Mouse (Mus musculus) liver, adult 2 months (tissue): ENCODE measurements around the gene Triobp. TPM values are rescaled to one million over a fixed set of nuclear protein-coding genes. Genes with fewer than 3 reads are reported as not detected.

ENCODE experiments used
- DNase-seq: peaks from one replicate; pipeline ENCODE4 v3.0.0-alpha.2; 2011; ENCODE audit warnings: low read depth, low spot score; ENCODE audit errors: extremely low read depth
- H3K27ac ChIP-seq: fragments of 200-500 bp; replicated peaks from 2 replicates; pipeline ENCODE4 v1.5.1; 2012; ENCODE audit warnings: low read depth, mild to moderate bottlenecking, control low read depth, inconsistent platforms, low read length; ENCODE audit not compliant: insufficient read depth
- H3K27me3 ChIP-seq: fragments of 200-500 bp; 2 replicates; pipeline ENCODE4 v1.6.1; 2012; ENCODE audit warnings: mild to moderate bottlenecking, moderate library complexity, low read length, inconsistent platforms; ENCODE audit not compliant: control insufficient read depth, insufficient read depth
- H3K36me3 ChIP-seq: fragments of 200-500 bp; 2 replicates; pipeline ENCODE4 v1.6.1; 2012; ENCODE audit warnings: low read length, inconsistent platforms; ENCODE audit not compliant: control insufficient read depth, insufficient read depth
- H3K4me1 ChIP-seq: fragments of 200-500 bp; 2 replicates; pipeline ENCODE4 v1.6.1; 2011; ENCODE audit warnings: low read length; ENCODE audit not compliant: control insufficient read depth, insufficient read depth
- H3K4me3 ChIP-seq: fragments of 200-500 bp; 2 replicates; pipeline ENCODE4 v1.5.1; 2011; ENCODE audit warnings: low read depth, mild to moderate bottlenecking, control low read depth, low read length, moderate library complexity; ENCODE audit not compliant: insufficient read depth
- H3K79me2 ChIP-seq: fragments of 200-500 bp; 2 replicates; pipeline ENCODE4 v1.6.1; 2012; ENCODE audit warnings: inconsistent platforms, mild to moderate bottlenecking, low read length, moderate library complexity; ENCODE audit not compliant: control insufficient read depth, insufficient read depth
- H3K9ac ChIP-seq: fragments of 200-500 bp; 2 replicates; pipeline ENCODE4 v1.6.1; 2012; ENCODE audit warnings: low read depth, mild to moderate bottlenecking, control low read depth, inconsistent platforms, low read length
- CTCF ChIP-seq: fragments of 200-500 bp; IDR thresholded peaks from 2 replicates; pipeline ENCODE4 v1.5.1; 2011; ENCODE audit warnings: low read depth, low read length, control low read depth
- POLR2A ChIP-seq: fragments of 200-500 bp; IDR thresholded peaks from 2 replicates; pipeline ENCODE4 v1.6.1; 2011; ENCODE audit warnings: low read length, control low read depth; ENCODE audit not compliant: insufficient read depth; ENCODE audit errors: extremely low read depth
- WGBS: fragments of 180-500 bp; shearing (Covaris S2); methylation state at CpG from one replicate; pipeline ENCODE4 v1.1.7; 2018; 5-methylcytosine and 5-hydroxymethylcytosine counted together
- polyA plus RNA-seq: library from polyadenylated mRNA; depleted of rRNA; stranded (reverse); fragments of >200 nt; gene quantifications from 2 replicates; pipeline ENCODE4 v1.2.3, GENCODE M21; 2012; rRNA removed
- total RNA-seq: library from RNA; depleted of rRNA; stranded (reverse); fragments of >200 nt; gene quantifications from 2 replicates; pipeline ENCODE4 v1.2.3, GENCODE M21; 2014; rRNA removed

Triobp gene
- total and polyA plus RNA-seq, 2 experiments: 11.9 to 19.9 TPM

DNA sequence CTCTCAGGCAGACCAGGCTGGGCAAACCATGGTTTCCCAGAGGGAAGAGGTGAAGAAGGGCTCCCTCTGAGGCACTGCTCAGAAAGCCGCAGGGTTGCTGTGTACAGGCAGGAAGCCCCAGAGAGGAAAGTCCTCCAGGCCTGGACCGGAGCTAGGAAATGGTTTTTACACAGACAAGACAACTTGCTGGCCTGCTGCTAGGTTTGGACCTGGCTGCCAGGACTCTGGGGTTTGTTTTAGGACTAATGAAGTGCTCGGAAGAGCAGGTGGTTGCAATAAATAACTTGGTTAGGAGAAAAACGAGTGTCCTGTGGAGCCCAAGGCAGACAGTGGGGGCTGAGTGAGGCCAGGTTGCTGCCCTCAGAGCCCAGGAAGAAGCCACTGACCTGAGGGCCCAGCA, 100.7 kb downstream of the Triobp start:
- 75% methylated on average over 4 of the region's 4 CpGs for WGBS
- Histone ChIP-seq H3K4me1 (peaks cover 12% of the 10 kb centered on the region), H3K36me3 (no peaks in the 10 kb centered on the region), H3K4me3 (no peak overlapping the region), H3K27me3 (peaks cover 2% of the 10 kb centered on the region), H3K27ac (no peak overlapping the region), H3K9ac (no peak overlapping the region), H3K79me2 (no peaks in the 10 kb centered on the region)
- TF ChIP-seq POLR2A (no peak), CTCF (no peak)
- DNase-seq: no peak

DNA sequence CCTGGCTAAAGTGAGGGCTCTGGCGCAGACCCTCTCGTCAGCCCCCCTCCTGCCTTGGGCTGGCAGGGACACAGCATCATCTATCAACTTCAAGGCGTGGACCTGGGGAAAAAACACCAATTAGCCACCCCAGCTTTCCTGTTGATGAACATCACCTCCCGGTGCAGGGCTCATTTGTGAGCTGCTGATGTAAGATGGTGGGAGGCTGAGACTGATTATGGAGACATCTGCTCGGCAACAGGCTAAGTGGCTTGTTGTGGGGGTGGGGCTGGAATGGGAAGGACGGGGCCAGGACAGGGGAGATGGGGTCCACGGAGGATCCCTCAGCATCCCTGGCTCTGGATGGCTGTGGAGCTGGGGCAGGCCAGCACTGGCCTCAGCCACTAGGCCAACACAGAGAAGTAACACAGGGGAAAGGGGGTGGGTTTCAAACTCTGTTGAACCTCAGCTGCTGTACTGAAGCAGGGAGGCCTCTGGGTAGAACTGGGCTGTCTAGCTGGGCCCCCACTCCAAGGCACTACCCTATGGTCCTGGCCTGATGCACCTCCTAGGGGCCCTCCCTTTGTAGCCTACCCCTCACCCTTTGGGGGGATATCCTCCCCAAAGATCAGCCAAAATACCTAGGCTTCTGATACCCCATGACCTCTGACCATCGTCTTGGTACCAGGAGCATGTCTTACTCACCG, 102.8 kb downstream of the Triobp start:
- WGBS: 83% methylated on average over 9 of the region's 9 CpGs
- Histone ChIP-seq H3K4me3 (no peak overlapping the region), H3K4me1 (peaks cover 12% of the 10 kb centered on the region), H3K79me2 (no peaks in the 10 kb centered on the region), H3K9ac (no peak overlapping the region), H3K27ac (no peak overlapping the region), H3K27me3 (no peaks in the 10 kb centered on the region), H3K36me3 (peaks cover 10% of the 10 kb centered on the region; the same call in 1 of the 2 replicates)
- DNase-seq: no peak
- TF ChIP-seq POLR2A: no peak
- TF ChIP-seq CTCF: no peak

DNA sequence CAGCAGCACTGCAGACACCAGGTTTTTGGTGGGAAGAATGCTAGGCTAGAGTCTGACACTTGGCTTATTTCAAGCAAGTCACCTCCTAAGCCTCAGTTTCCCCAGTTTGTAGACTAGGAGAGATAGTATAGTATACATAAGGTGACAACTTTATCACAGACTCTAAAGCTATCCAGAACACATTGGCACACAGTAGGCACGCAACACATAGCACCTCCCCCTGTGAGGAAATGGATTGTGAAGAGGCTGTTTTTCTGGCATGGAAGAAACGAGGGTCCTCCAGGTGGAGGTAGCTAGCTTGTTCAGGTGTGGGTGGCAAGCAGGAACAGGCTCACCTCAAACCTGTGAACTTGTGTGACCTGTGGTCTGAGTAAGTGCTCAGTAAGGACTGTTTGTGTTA, 103.4 kb downstream of the Triobp start:
- Histone ChIP-seq H3K4me1 (peaks cover 12% of the 10 kb centered on the region), H3K27me3 (no peaks in the 10 kb centered on the region), H3K27ac (peak overlapping the region; percentile 59), H3K4me3 (peak overlapping the region; percentile 38; the same call in 1 of the 2 replicates), H3K9ac (peak overlapping the region; percentile 55), H3K36me3 (peaks cover 10% of the 10 kb centered on the region; the same call in 1 of the 2 replicates), H3K79me2 (no peaks in the 10 kb centered on the region)
- no peak for DNase-seq
- TF ChIP-seq CTCF (no peak), POLR2A (no peak)
- 42% methylated on average over 2 of the region's 2 CpGs for WGBS

DNA sequence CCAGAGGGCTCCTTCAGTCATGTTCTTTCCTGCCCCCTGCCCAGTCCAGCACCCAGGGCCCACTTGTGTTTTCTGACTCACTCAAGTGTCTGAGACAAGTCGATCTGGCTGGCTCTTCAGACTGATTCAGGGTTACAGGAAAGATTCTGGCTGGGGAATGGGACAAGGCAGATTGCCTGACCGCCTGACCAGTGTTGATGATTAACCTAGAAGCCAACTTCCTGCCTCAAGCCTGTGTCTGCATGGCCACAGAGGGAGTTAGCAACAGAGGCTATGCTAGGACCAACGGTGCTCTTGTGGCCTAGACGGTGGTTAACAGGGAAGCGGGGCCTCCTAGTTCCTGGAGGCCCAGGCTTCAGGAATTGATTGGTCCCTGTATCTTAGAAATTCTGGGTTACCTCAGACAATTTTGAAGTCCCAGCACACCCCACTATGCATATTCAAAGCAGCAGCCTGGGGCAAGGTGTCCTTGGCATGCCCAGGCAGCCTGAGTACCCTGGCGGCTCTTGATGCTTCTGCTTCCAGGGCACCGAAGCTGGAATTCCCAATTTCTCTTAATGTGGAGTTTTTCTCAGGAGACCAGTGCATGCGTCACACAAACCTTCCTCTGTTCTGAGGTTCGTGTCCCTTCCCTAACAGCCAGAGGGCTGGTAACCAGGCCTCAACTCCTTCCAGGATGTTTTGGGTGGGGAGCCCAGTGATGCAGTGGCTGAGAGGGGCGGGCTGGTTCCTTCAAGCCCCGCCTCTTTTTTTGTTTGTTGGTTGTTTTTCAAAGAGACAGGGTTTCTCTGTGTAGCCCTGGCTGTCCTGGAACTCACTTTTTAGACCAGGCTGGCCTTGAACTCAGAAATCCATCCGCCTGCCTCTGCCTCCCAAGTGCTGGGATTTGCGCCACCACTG, 104.2 kb downstream of the Triobp start:
- peak overlapping the region; percentile 38; the same call in 1 of the 2 replicates for H3K4me3 ChIP-seq
- peak; percentile 92 for DNase-seq
- H3K27ac ChIP-seq: peak overlapping the region; percentile 73
- peaks cover 12% of the 10 kb centered on the region for H3K4me1 ChIP-seq
- no peaks in the 10 kb centered on the region for H3K27me3 ChIP-seq
- WGBS: 34% methylated on average over 13 of the region's 13 CpGs
- H3K9ac ChIP-seq: peak overlapping the region; percentile 55
- peaks cover 10% of the 10 kb centered on the region; the same call in 1 of the 2 replicates for H3K36me3 ChIP-seq
- no peaks in the 10 kb centered on the region for H3K79me2 ChIP-seq
- 0 out of 2 replicates have a peak, but pooled peaks have one; percentile 0 for TF ChIP-seq CTCF
- 0 out of 2 replicates have a peak, but pooled peaks have one; percentile 27 for TF ChIP-seq POLR2A

DNA sequence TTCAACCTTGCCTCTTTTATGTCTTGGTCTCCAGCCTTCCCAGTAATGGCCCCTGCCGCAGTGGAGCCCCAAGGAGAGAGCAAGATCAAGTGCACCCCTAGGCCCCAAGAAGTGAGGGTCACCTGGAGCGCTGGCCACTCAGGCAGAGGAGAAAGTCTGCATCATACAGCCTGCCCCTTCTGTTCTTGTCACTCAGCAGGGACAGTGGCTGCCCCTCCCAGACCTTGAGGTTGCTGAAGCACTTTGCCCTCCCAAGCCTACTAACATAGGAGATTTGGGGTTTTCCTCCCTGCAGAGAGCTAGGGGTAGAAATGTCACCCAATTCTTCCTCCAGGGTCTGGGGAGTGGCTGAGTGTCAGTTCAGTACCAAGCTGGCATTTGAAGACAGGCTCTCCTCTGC, 104.8 kb downstream of the Triobp start:
- no peak for TF ChIP-seq CTCF
- H3K79me2 ChIP-seq: no peaks in the 10 kb centered on the region
- H3K27ac ChIP-seq: peak overlapping the region; percentile 46
- 91% methylated on average over 2 of the region's 2 CpGs for WGBS
- H3K36me3 ChIP-seq: peaks cover 10% of the 10 kb centered on the region; the same call in 1 of the 2 replicates
- no peak overlapping the region for H3K4me3 ChIP-seq
- no peak overlapping the region for H3K9ac ChIP-seq
- no peaks in the 10 kb centered on the region for H3K27me3 ChIP-seq
- H3K4me1 ChIP-seq: peaks cover 12% of the 10 kb centered on the region
- DNase-seq: no peak

Other genes starting within 250 kb of the Triobp start
- not detected in 2 replicates for gene Elfn2, start 229.0 kb upstream of the Triobp start, total RNA-seq
- not detected in 2 replicates for gene Elfn2, start 229.0 kb upstream of the Triobp start, polyA plus RNA-seq
- 0.74 and 1.1 TPM in 2 replicates for gene Mfng, start 174.2 kb upstream of the Triobp start, total RNA-seq
- 1.2 and 2.3 TPM in 2 replicates for gene Mfng, start 174.2 kb upstream of the Triobp start, polyA plus RNA-seq
- gene Card10, start 144.7 kb upstream of the Triobp start, total RNA-seq: 2.7 and 4.3 TPM in 2 replicates
- gene Card10, start 144.7 kb upstream of the Triobp start, polyA plus RNA-seq: 15.0 and 18.7 TPM in 2 replicates
- 6.5 and 8.5 TPM in 2 replicates for gene Cdc42ep1, start 105.1 kb upstream of the Triobp start, total RNA-seq
- gene Cdc42ep1, start 105.1 kb upstream of the Triobp start, polyA plus RNA-seq: 39.7 and 42.7 TPM in 2 replicates
- gene Lgals2, start 92.2 kb upstream of the Triobp start, total RNA-seq: 0.55 TPM in 1 of 2 replicates, not detected in the other
- 0.57 TPM in 1 of 2 replicates, not detected in the other for gene Lgals2, start 92.2 kb upstream of the Triobp start, polyA plus RNA-seq
- 4.4 and 6.4 TPM in 2 replicates for gene Gga1, start 70.5 kb upstream of the Triobp start, total RNA-seq
- 34.9 and 42.7 TPM in 2 replicates for gene Gga1, start 70.5 kb upstream of the Triobp start, polyA plus RNA-seq
- not detected in 2 replicates for gene Gm49510, start 48.1 kb upstream of the Triobp start, total RNA-seq
- gene Gm49510, start 48.1 kb upstream of the Triobp start, polyA plus RNA-seq: not detected in 2 replicates
- gene Sh3bp1, start 48.0 kb upstream of the Triobp start, total RNA-seq: 0.37 and 2.3 TPM in 2 replicates
- 3.7 and 6.0 TPM in 2 replicates for gene Sh3bp1, start 48.0 kb upstream of the Triobp start, polyA plus RNA-seq
- 0.27 and 0.37 TPM in 2 replicates for gene Pdxp, start 33.8 kb upstream of the Triobp start, total RNA-seq
- gene Pdxp, start 33.8 kb upstream of the Triobp start, polyA plus RNA-seq: 0.62 and 1.2 TPM in 2 replicates
- 23.2 and 31.6 TPM in 2 replicates for gene Lgals1, start 21.0 kb upstream of the Triobp start, total RNA-seq
- gene Lgals1, start 21.0 kb upstream of the Triobp start, polyA plus RNA-seq: 25.2 and 26.9 TPM in 2 replicates
- gene Nol12, start 12.8 kb upstream of the Triobp start, total RNA-seq: 4.0 and 5.3 TPM in 2 replicates
- 10.3 and 13.1 TPM in 2 replicates for gene Nol12, start 12.8 kb upstream of the Triobp start, polyA plus RNA-seq
- 64.2 and 82.1 TPM in 2 replicates for gene H1f0, start 80.7 kb downstream of the Triobp start, total RNA-seq
- 68.0 and 79.0 TPM in 2 replicates for gene H1f0, start 80.7 kb downstream of the Triobp start, polyA plus RNA-seq
- not detected in 2 replicates for gene Galr3, start 94.2 kb downstream of the Triobp start, total RNA-seq
- 0.09 TPM in 1 of 2 replicates, not detected in the other for gene Galr3, start 94.2 kb downstream of the Triobp start, polyA plus RNA-seq
- 5.1 and 6.4 TPM in 2 replicates for gene Ankrd54, start 115.2 kb downstream of the Triobp start, total RNA-seq
- gene Ankrd54, start 115.2 kb downstream of the Triobp start, polyA plus RNA-seq: 22.5 and 27.1 TPM in 2 replicates
- 82.1 and 94.2 TPM in 2 replicates for gene Eif3l, start 127.5 kb downstream of the Triobp start, total RNA-seq
- gene Eif3l, start 127.5 kb downstream of the Triobp start, polyA plus RNA-seq: 98.3 and 103 TPM in 2 replicates
- gene Micall1, start 161.2 kb downstream of the Triobp start, total RNA-seq: 3.0 and 3.3 TPM in 2 replicates
- 6.2 and 8.9 TPM in 2 replicates for gene Micall1, start 161.2 kb downstream of the Triobp start, polyA plus RNA-seq
- 29.2 and 36.0 TPM in 2 replicates for gene Polr2f, start 193.3 kb downstream of the Triobp start, total RNA-seq
- gene Polr2f, start 193.3 kb downstream of the Triobp start, polyA plus RNA-seq: 29.9 and 33.8 TPM in 2 replicates
- 0.65 and 0.67 TPM in 2 replicates for gene 1700088E04Rik, start 193.5 kb downstream of the Triobp start, total RNA-seq
- 0.25 and 0.65 TPM in 2 replicates for gene 1700088E04Rik, start 193.5 kb downstream of the Triobp start, polyA plus RNA-seq
- not detected in 2 replicates for gene Sox10, start 217.5 kb downstream of the Triobp start, total RNA-seq
- 0.06 TPM in 1 of 2 replicates, not detected in the other for gene Sox10, start 217.5 kb downstream of the Triobp start, polyA plus RNA-seq